Mouse (Mus musculus): ENCODE measurements around the gene Lhx9. TPM values are rescaled to one million over a fixed set of nuclear protein-coding genes. Genes with fewer than 3 reads are reported as not detected.
"Not testable (repeated sequence)": the region's sequence is repeated elsewhere in the genome, so short reads cannot be mapped to it uniquely, and the experiment has no call there.

Gene Lhx9
- 0.33 and 0.38 TPM in 2 replicates for polyA plus RNA-seq (2015; fragmentation: Nextera tagmentation; extraction: Ambion mirVana)

GRCm38 (mm10) chr1:138848511-138849109 is at the start of gene Lhx9:
Lhx9 (minus strand) TSS chr1:138848577.
- Histone ChIP-seq H3K4me1 (peaks cover 26% of the 10 kb centered on the region), H3K4me3 (replicated peaks) (peak within 1 kb of the TSS; percentile 36), H3K9ac (0 out of 2 replicates have a peak within 1 kb of the TSS, but pooled peaks have one; percentile 2), H3K27me3 (peaks cover 77% of the 10 kb centered on the region), H3K9me3 (replicated peaks) (no peaks in the 10 kb centered on the region), H3K36me3 (peaks cover 21% of the 10 kb centered on the region), H3K4me2 (peak within 1 kb of the TSS; percentile 60), H3K27ac (no peak within 1 kb of the TSS)
- peak; percentile 72 for ATAC-seq (replicated peaks; ENCODE audit: low FRiP score)
- WGBS = under 1% methylated on average over 33 of the region's 33 CpGs

GRCm38 (mm10) chr1:138896088-138896487 is 47.7 kb upstream of the Lhx9 start:
- WGBS = 81% methylated on average over 3 of the region's 3 CpGs
- ATAC-seq (replicated peaks; ENCODE audit: low FRiP score) = no peak
- Histone ChIP-seq H3K36me3 (no peaks in the 10 kb centered on the region), H3K4me3 (replicated peaks) (no peak overlapping the region), H3K27me3 (no peaks in the 10 kb centered on the region), H3K4me1 (no peaks in the 10 kb centered on the region), H3K9me3 (replicated peaks) (no peaks in the 10 kb centered on the region), H3K4me2 (no peak overlapping the region), H3K27ac (no peak overlapping the region), H3K9ac (no peak overlapping the region)

GRCm38 (mm10) chr1:138877470-138878254 is 29.3 kb upstream of the Lhx9 start:
- Histone ChIP-seq H3K4me1 (0 out of 2 replicates have a peak, but pooled peaks cover 2% of the 10 kb centered on the region), H3K27ac (no peak overlapping the region), H3K4me3 (replicated peaks) (no peak overlapping the region), H3K36me3 (no peaks in the 10 kb centered on the region), H3K9me3 (replicated peaks) (no peaks in the 10 kb centered on the region), H3K9ac (no peak overlapping the region), H3K27me3 (no peaks in the 10 kb centered on the region), H3K4me2 (no peak overlapping the region)
- ATAC-seq (replicated peaks; ENCODE audit: low FRiP score) = 0 out of 2 replicates have a peak, but pooled peaks have one; percentile 29
- 80% methylated on average over 14 of the region's 14 CpGs for WGBS

- 67% methylated on average over 16 of the region's 16 CpGs for WGBS
- Histone ChIP-seq H3K9me3 (replicated peaks) (no peaks in the 10 kb centered on the region), H3K36me3 (no peaks in the 10 kb centered on the region), H3K27ac (no peak overlapping the region), H3K4me3 (replicated peaks) (no peak overlapping the region), H3K4me2 (0 out of 2 replicates have a peak overlapping the region, but pooled peaks have one; percentile 12), H3K4me1 (0 out of 2 replicates have a peak, but pooled peaks cover 2% of the 10 kb centered on the region), H3K9ac (no peak overlapping the region), H3K27me3 (no peaks in the 10 kb centered on the region)
- ATAC-seq (replicated peaks; ENCODE audit: low FRiP score) = 0 out of 2 replicates have a peak, but pooled peaks have one; percentile 49
These were observed 28.1 kb upstream of the Lhx9 start for GRCm38 (mm10) chr1:138876371-138877045.

- Histone ChIP-seq H3K36me3 (peaks cover 14% of the 10 kb centered on the region), H3K9ac (peak within 1 kb of the TSS; percentile 52; the same call in 1 of the 2 replicates), H3K4me3 (replicated peaks) (peak within 1 kb of the TSS; percentile 51), H3K4me2 (peak within 1 kb of the TSS; percentile 44), H3K27ac (peak within 1 kb of the TSS; percentile 90)
- 0% methylated on average over 41 of the region's 79 CpGs for WGBS
- H3K27me3 ChIP-seq; H3K9me3 ChIP-seq (replicated peaks); H3K4me1 ChIP-seq: not testable (repeated sequence)
- peak; percentile 100 for ATAC-seq (replicated peaks; ENCODE audit: low FRiP score)
These were observed 7.9 kb upstream of the Lhx9 start, which contains the start of gene 2310009B15Rik for GRCm38 (mm10) chr1:138856101-138856950. 2310009B15Rik (minus strand) TSS chr1:138856852.

- H3K9me3 ChIP-seq (replicated peaks) = no peaks in the 10 kb centered on the region
- H3K4me1 ChIP-seq = peaks cover 26% of the 10 kb centered on the region
- no peak overlapping the region for H3K4me2 ChIP-seq
- H3K9ac ChIP-seq = no peak overlapping the region
- 88% methylated on average over 1 of the region's 1 CpGs for WGBS
- no peak overlapping the region for H3K27ac ChIP-seq
- ATAC-seq (replicated peaks; ENCODE audit: low FRiP score) = no peak
- no peak overlapping the region for H3K4me3 ChIP-seq (replicated peaks)
- H3K36me3 ChIP-seq = peaks cover 21% of the 10 kb centered on the region
- peaks cover 55% of the 10 kb centered on the region for H3K27me3 ChIP-seq
These were observed 2.4 kb upstream of the Lhx9 start for GRCm38 (mm10) chr1:138850823-138851222.

GRCm38 (mm10) chr1:138850161-138850539 is 1.8 kb upstream of the Lhx9 start:
- Histone ChIP-seq H3K4me2 (no peak overlapping the region), H3K9ac (no peak overlapping the region), H3K4me3 (replicated peaks) (no peak overlapping the region), H3K4me1 (peaks cover 23% of the 10 kb centered on the region), H3K9me3 (replicated peaks) (no peaks in the 10 kb centered on the region), H3K27me3 (peaks cover 62% of the 10 kb centered on the region), H3K36me3 (peaks cover 21% of the 10 kb centered on the region), H3K27ac (no peak overlapping the region)
- 53% methylated on average over 4 of the region's 4 CpGs for WGBS
- ATAC-seq (replicated peaks; ENCODE audit: low FRiP score) = no peak

GRCm38 (mm10) chr1:138849531-138850160 is 1.3 kb upstream of the Lhx9 start:
- no peak for ATAC-seq (replicated peaks; ENCODE audit: low FRiP score)
- Histone ChIP-seq H3K4me3 (replicated peaks) (no peak overlapping the region), H3K9ac (no peak overlapping the region), H3K4me2 (no peak overlapping the region), H3K9me3 (replicated peaks) (no peaks in the 10 kb centered on the region), H3K4me1 (peaks cover 20% of the 10 kb centered on the region), H3K27ac (no peak overlapping the region), H3K27me3 (peaks cover 67% of the 10 kb centered on the region), H3K36me3 (peaks cover 21% of the 10 kb centered on the region)
- 6% methylated on average over 8 of the region's 8 CpGs for WGBS

GRCm38 (mm10) chr1:138848026-138848425 is 351 bp downstream of the Lhx9 start:
- peak; percentile 14; the same call in 1 of the 2 replicates for ATAC-seq (replicated peaks; ENCODE audit: low FRiP score)
- WGBS = under 1% methylated on average over 16 of the region's 16 CpGs

GRCm38 (mm10) chr1:138847146-138847545 is 1.2 kb downstream of the Lhx9 start:
- peak overlapping the region; percentile 14; the same call in 1 of the 2 replicates for H3K4me3 ChIP-seq (replicated peaks)
- H3K9me3 ChIP-seq (replicated peaks) = no peaks in the 10 kb centered on the region
- WGBS = 0% methylated on average over 20 of the region's 21 CpGs
- H3K36me3 ChIP-seq = peaks cover 14% of the 10 kb centered on the region
- ATAC-seq (replicated peaks; ENCODE audit: low FRiP score) = no peak
- H3K27ac ChIP-seq = no peak overlapping the region
- H3K9ac ChIP-seq = no peak overlapping the region
- peaks cover 37% of the 10 kb centered on the region for H3K4me1 ChIP-seq
- peaks cover 92% of the 10 kb centered on the region for H3K27me3 ChIP-seq
- H3K4me2 ChIP-seq = peak overlapping the region; percentile 43

More at GRCm38 (mm10) chr1:138848026-138848425, 351 bp downstream of the Lhx9 start:
- peaks cover 21% of the 10 kb centered on the region for H3K36me3 ChIP-seq
- no peaks in the 10 kb centered on the region for H3K9me3 ChIP-seq (replicated peaks)
- H3K9ac ChIP-seq = no peak overlapping the region
- H3K4me3 ChIP-seq (replicated peaks) = peak overlapping the region; percentile 36
- peak overlapping the region; percentile 60 for H3K4me2 ChIP-seq
- peaks cover 83% of the 10 kb centered on the region for H3K27me3 ChIP-seq
- peaks cover 32% of the 10 kb centered on the region for H3K4me1 ChIP-seq
- no peak overlapping the region for H3K27ac ChIP-seq

GRCm38 (mm10) chr1:138846581-138846980 is 1.8 kb downstream of the Lhx9 start:
- WGBS = 4% methylated on average over 9 of the region's 9 CpGs
- Histone ChIP-seq H3K27me3 (peaks cover 92% of the 10 kb centered on the region), H3K4me3 (replicated peaks) (no peak overlapping the region), H3K36me3 (peaks cover 10% of the 10 kb centered on the region), H3K9ac (no peak overlapping the region), H3K4me1 (peaks cover 43% of the 10 kb centered on the region), H3K9me3 (replicated peaks) (no peaks in the 10 kb centered on the region), H3K4me2 (no peak overlapping the region), H3K27ac (no peak overlapping the region)
- ATAC-seq (replicated peaks; ENCODE audit: low FRiP score) = no peak
